Mouse (Mus musculus) brain, adult 2 months (tissue): ENCODE data around the gene Cog5.

ENCODE experiments used
- DNase-seq: peaks from one replicate; pipeline ENCODE4 v3.0.0; 2011; ENCODE audit warnings: low read depth, low spot score

Cog5 gene

GRCm38 (mm10) chr12:31819520-31819919, 164.9 kb downstream of the Cog5 start:
- no peak for DNase-seq

GRCm38 (mm10) chr12:31823671-31824070, 169.0 kb downstream of the Cog5 start:
- no peak for DNase-seq

DNA sequence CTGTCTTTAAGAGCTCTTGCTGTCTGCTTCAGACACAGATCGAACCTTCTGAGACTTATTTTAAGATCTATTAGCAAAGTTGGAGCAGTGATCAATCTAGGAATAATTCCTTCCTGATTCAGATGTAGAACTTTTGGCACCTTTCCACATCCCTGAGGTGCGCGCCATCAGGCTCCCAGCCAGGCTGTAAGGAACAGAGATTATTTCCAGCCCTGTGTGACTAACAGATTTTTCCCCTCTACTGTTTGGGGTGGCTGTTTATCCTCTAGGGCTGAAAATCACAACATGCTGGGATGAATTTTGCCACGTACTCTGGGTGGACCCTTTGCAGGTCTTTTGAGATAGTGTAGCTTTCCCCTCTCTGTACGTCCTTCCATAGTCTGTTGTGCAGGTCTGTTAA, 170.2 kb downstream of the Cog5 start:
- peak; percentile 80 for DNase-seq

DNA sequence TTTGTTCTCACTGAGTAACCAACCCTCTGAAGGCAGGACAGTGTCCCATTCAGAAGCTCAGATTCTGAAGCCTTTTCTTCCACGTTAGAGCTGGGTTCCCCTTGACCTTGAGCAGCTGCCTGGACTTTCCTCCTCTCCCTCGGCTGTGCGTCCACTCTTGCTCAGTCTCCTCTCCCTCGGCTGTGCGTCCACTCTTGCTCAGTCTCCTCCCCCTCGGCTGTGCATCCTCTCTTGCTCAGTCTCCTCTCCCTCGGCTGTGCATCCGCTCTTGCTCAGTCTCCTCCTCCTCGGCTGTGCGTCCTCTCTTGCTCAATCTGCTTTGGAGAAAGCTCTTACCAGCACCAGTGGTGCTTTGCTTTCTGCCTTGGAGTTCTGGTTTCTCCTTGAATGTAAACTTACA, 171.2 kb downstream of the Cog5 start:
- peak; percentile 79 for DNase-seq

- peak; percentile 88 for DNase-seq
Measured at GRCm38 (mm10) chr12:31826476-31826875, 171.8 kb downstream of the Cog5 start.

DNA sequence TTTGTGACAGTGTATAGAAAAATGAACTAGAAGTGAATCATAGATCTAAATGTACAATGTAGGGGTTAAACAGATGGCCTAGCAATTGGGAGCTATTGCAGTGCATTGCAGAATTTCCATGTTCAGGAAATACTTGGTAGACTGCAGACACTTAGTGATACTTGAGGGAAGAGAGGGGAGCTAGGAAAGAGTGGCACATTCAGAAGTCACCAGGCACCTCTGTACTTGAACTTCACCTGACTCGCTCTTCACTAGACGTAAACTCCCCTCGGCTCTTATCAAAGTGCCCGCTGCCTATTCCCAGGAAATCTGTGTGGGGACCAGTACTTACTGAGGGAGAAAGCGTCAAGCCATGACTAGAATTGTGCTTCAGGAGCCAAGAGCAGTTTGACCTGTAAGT, 180.8 kb downstream of the Cog5 start:
- no peak for DNase-seq

- no peak for DNase-seq
Measured at GRCm38 (mm10) chr12:31836211-31836610, 181.5 kb downstream of the Cog5 start.

- DNase-seq: no peak
Measured at GRCm38 (mm10) chr12:31838521-31838920, 183.9 kb downstream of the Cog5 start.

- no peak for DNase-seq
Measured at GRCm38 (mm10) chr12:31839249-31839648, 184.6 kb downstream of the Cog5 start.

DNA sequence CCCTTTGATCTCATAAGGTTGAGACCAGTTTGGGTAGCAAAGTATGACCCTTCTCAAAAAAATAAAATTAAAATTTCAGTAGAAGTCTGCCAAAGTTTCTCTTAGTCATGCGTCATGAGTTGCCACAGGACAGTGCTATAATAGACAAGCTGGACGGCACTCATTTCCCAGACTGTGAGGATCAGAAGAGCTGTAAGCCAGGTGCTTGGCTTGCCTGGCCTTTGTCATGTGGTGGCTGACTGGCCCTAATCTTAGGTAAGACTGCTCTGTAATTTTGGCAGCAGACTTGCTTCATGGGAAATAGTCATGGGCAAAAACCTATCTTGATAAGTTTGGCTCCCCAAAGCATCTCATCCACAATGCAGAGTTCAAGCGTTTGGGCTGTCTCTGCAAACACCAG, 191.4 kb downstream of the Cog5 start:
- DNase-seq: no peak

GRCm38 (mm10) chr12:31848630-31849415, 194.2 kb downstream of the Cog5 start:
- peak; percentile 98 for DNase-seq

DNA sequence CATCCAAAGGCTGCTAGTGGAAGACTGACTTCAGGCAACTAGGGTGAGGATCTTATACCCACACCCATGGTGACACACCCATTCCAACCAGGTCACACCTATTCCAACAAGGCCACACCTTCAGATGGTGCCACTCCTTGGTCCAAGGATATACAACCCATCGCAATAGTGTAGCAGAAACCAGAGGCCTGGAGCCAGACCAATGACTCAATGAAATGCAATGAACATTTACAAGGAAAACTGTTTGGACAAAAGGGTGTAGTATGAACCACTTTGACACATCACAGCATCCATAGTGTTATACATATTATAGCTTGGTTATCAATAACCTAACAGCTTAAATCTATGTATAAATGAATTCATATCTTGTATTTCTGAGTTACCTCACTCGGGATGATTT, 194.9 kb downstream of the Cog5 start:
- no peak for DNase-seq

DNA sequence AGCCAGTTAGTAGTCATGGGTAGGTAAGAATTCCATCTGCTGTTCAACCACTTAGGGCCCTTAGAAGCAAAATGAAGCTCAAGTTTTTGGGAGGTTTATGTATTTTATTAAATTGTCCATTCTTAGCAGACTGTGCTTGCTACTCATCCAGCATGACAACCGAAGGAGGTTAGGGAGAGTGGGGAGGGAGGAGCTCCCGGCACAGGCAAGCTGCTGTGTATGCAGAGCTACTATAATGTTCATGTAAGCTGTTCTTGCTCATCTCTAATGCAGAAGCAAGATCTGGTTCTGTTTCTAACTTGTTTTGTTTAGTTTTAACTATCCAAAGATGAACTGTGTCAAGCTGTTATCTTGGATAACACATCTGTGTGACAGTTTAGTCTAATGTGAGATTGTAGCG, 199.4 kb downstream of the Cog5 start:
- DNase-seq: peak; percentile 27

DNA sequence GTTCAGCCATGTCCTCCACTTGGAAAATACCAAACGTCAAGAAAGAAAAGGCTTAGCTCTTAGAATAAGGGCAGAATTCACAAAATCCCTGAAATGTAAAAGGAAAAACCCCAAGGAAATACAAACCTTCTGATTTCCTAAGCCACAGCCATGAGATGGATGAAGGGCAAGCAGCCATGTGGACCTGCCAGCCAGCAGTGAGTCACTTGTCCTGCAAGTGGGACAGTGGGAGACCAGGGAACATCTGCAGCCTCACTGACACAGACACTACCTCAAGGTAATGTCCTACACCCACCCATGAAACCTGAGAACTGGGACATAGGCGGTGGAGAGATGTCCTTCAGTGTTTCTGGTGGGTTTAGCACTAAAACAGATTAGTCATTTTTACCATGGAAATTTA, 200.1 kb downstream of the Cog5 start:
- peak; percentile 55 for DNase-seq

DNA sequence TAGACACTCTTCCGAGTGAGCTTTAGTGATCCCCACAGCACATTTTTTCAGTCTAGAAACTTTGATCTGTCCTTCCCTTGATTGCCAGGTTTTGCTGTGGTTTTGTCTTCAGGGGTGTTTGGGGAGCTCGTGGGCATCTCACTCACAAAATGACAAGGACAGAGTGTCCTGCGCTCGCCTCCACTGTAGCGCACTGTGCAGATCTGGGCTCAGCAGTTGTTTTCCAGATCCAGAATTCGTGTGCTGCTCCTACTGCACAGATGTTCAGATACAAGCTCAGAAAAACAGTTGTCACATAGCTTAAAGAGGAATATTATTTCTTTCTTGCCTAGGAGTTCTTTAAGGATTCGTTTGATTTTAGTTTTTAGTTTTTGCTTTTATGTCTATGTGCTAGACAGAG, 203.1 kb downstream of the Cog5 start:
- DNase-seq: peak; percentile 70

DNA sequence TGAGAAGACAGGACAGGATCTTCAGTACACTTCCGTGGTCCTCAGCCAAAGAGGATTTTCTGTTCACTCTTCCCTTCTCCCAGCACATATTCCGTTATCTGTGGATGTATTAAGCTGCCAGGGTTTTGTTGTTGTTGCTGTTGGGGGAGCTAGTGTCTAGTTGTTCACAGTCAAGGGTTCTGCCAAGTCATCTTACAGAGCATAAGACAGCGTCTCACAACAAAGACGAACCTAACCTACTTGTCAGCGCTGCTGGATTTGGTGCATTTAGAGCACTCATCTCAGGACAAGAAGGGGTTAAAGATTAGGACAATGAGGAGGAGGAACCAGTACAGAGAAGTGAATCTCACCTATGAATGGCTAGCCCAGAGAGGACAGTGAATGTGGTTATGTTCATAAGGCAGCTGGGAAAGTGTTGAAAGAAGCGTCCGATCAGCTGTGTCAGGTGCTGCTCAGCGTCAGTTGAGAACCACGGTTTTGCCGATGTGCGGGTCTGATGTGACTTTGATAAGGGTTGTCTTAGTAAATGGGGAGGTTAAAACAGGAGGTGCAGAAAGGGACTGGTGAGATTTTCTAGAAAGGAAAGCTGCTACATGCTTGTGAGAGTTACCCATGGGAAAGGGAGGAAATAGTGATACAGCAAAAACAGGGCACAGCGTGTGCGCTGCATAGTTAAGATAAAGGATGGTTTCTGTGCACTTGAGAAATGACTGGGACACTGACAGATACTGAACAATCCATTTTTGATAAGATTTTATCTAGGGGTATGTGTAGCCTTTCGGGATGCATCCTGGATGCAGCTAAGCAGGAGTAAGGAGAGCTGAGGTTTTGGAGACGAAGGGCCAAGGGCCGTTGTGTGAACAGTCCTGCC, 208.2 kb downstream of the Cog5 start:
- DNase-seq: no peak

GRCm38 (mm10) chr12:31876775-31877174, 222.1 kb downstream of the Cog5 start:
- peak; percentile 62 for DNase-seq

GRCm38 (mm10) chr12:31882736-31883135, 228.1 kb downstream of the Cog5 start:
- no peak for DNase-seq

DNA sequence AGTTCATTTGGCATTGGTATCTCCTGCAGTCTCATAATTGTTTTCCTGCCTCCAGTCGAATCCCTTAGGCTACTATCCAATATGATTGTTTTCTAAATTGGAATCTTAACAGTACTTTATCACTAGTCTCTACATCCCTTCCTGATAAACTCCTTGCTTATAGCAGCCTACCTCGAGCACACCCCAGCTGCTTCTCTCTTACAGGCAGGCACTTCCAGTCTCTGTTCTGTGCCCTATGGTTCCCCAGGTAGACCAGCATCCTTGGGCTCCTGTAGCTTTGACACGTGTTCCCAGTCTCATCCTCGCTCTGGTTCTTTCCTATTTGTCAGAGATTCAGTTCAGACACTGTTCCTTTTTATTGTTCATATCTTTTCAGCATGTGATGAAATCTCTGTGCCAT, 229.7 kb downstream of the Cog5 start:
- no peak for DNase-seq

DNA sequence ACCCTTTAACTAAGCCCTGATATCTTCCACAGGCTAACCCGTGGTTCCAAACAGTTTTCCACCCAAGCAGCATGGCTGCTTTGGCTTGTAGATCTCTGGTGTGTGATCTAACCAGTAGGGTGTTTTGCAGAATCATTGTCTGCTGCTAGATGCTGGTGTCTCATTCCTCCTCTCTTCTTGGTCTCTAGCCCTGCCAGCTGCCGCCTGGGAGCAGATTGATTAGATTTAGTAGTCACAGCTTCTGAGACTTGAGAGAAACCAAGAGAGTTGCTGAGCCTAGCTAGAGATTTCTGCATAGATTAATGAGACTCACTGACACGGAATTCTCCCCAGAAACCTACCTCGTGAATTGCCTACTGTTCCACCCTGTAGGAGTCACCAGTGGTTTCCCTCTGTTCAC, 230.4 kb downstream of the Cog5 start:
- DNase-seq: peak; percentile 54

GRCm38 (mm10) chr12:31885844-31886606, 231.4 kb downstream of the Cog5 start:
- peak; percentile 87 for DNase-seq

GRCm38 (mm10) chr12:31890685-31891084, 236.0 kb downstream of the Cog5 start:
- DNase-seq: no peak
